Mouse (Mus musculus): ENCODE results near the gene Loxl1.

Gene Loxl1

DNA sequence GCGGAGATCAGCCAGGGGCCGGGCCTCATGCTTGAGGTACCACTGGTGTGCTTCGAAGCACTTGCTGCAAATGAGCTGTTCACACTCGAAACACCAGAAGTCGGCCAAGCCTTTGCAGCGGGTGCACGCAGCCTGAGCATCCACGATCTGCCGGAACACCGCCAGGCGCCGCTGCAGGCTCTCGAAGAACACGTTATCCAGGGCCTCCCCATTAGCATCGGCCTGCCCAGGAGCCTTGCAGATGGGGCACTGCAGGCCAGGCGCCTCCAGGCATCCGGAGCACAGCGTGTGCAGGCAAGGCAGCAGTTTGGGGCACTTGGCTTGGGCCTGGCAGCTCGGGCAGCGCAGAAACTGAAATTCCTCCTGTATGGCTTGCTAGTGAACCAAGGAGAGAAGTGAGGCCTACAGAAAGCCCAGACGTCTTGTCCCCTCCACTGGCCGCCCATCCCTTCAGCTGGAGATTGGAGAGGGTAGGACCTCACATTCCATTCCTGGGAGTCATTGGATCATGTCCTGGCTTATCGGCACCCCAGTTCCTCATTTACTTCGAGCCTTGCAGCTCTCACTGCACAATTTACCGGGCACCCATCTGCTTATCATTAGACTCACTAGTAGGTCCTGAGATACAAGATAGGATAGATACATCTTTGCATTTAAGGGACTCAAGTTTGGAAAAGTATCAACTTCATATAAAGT lies 65.8 kb downstream of the Loxl1 start:
- DNase-seq: peak; percentile 80

DNA sequence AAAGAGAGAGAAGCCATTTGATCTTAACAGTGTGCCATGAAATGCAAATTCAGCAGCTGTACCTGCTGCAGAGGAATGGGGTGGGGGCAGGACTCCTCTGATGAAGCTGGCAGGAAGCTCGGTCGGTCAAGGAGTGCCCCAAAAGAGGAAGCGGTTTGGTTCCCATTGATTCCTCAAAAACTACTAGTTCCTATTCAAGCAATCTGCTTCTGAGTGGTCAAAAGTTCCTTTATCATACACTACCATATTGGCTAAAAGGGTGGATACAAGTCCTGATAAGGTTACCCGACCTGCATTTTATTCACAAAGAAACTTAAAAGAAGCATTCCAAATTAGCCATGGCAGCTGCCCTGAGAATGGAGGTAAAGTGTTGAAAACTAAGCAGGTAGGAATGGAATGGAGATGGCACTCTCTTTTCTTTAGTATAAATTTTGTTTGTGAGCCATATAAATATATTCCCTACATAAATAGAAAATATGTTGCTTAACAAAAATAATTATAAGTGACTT lies 66.8 kb downstream of the Loxl1 start:
- DNase-seq: no peak

DNA sequence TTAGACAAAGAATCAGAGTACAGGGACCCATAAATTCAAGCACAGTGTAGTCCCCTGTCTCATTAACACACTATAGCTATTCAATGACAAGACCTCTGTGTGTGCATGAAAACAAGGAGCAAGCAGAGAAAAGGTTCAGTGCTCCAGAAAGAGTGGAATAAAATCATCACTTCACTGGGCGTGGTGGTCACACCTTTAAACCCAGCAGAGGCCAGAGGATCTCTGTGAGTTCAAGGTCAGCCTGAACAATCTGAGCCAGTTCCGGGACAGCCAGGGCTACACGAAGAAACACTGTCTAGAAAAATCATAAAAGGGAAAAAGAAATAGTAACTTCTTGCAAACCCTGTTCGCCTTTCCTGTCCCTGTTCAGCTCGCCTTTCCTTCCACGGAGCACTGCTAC lies 69.3 kb downstream of the Loxl1 start:
- DNase-seq: no peak

DNA sequence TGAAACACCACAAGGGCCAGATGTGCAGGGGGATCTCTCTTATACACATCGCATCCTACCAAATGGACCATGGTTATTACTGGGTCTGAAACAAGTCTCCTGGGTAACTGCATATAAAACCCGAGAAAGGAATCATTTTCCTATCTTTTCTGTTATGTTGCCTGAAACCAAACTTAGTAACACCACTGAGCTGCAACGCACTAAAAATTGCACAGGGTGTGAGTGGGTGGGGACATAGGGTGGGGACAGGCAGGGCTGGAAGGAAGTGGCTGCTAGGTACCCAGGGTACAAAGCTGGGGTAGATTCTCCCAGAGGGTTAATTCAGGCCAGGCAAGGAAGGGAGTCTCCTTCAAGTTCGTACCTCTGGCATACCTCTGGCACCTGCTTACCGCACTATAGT lies 70.3 kb downstream of the Loxl1 start:
- DNase-seq: no peak

- DNase-seq: no peak
These were observed 71.1 kb downstream of the Loxl1 start for GRCm38 (mm10) chr9:58241780-58242485.

Measured in right cerebral cortex, postnatal 4 days (tissue).